Mouse (Mus musculus): ENCODE measurements around the gene Mup19.
"Not testable (repeated sequence)": the region's sequence is repeated elsewhere in the genome, so short reads cannot be mapped to it uniquely, and the experiment has no call there.

Mup19 gene

GRCm38 (mm10) chr4:61782169-61782568 lies at the start of gene Mup19:
Gene Mup19 (minus strand): TSS chr4:61782269.
- not testable (repeated sequence) for DNase-seq (ENCODE audit: inconsistent ontology term)

GRCm38 (mm10) chr4:61829211-61829610 lies 47.1 kb upstream of the Mup19 start:
- DNase-seq (ENCODE audit: inconsistent ontology term), result no peak

- no peak for DNase-seq (ENCODE audit: inconsistent ontology term)
Observed at GRCm38 (mm10) chr4:61823185-61823584, 41.1 kb upstream of the Mup19 start.

- DNase-seq (ENCODE audit: inconsistent ontology term), result not testable (repeated sequence)
Observed at GRCm38 (mm10) chr4:61822541-61822940, 40.5 kb upstream of the Mup19 start.

- DNase-seq (ENCODE audit: inconsistent ontology term), result no peak
Observed at GRCm38 (mm10) chr4:61815602-61816001, 33.5 kb upstream of the Mup19 start.

- DNase-seq (ENCODE audit: inconsistent ontology term), result no peak
Observed at GRCm38 (mm10) chr4:61813435-61813834, 31.4 kb upstream of the Mup19 start.

GRCm38 (mm10) chr4:61811193-61811592 lies 29.1 kb upstream of the Mup19 start:
- DNase-seq (ENCODE audit: inconsistent ontology term), result peak; percentile 6

GRCm38 (mm10) chr4:61808926-61809325 lies 26.9 kb upstream of the Mup19 start:
- DNase-seq (ENCODE audit: inconsistent ontology term), result not testable (repeated sequence)

GRCm38 (mm10) chr4:61789699-61790098 lies 7.6 kb upstream of the Mup19 start:
- not testable (repeated sequence) for DNase-seq (ENCODE audit: inconsistent ontology term)

- DNase-seq (ENCODE audit: inconsistent ontology term), result not testable (repeated sequence)
Observed at GRCm38 (mm10) chr4:61784231-61784630, 2.2 kb upstream of the Mup19 start.
